Mouse (Mus musculus) embryo, embryonic 9.5 days (tissue): Measurements from ENCODE around the gene Cbx2.

Experiments used
- DNase-seq: peaks from one replicate; pipeline ENCODE4 v3.0.0-alpha.2; 2017; ENCODE audit errors: extremely low spot score

The Cbx2 gene

DNA sequence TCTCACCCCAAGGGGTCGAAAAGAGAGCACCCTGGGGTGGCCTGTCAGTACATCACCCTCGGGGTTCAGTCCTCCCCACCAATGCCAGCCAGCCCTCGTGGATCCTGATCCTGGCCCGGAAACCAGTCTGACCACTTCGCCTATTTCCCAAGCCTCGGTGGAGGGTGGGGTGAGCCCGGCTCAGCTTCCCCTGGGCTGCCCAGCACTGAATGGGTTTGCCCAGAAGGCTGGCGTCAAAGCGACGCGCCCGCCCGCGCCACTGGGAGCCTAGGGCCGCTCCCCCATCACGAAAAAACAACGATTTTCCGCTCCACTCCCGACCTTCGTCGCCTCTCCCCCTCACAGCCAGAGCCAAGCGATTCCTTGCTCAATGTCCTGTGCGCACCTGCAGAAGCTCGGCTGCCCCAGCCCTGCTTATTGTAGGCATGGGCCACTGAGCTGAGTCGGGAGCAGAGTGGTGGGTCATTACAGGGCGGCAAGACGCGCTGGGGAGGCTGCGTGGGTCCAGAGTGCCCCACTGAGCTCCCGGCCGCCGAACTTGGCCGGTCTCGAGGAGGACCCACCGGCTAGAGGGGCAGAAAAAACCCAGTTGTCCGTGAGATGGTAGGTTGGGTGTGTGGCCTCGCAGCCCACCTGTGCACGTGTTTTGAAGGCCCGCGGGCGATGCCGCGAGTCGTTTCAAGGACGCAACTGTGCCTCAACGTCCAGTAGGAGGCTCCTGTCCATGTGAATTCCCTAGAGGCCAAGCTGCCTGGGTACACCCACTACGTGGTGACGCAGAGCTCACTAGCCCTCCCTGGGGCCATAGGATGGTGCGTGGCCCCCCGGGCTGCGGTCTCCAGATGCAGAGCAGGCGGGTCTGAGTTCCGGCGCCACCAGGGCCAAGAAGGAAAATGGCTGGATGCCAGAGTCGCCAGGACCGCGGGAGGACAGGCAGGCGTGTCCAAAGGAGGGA is 35.6 kb downstream of the Cbx2 start:
- peak; percentile 33 for DNase-seq

DNA sequence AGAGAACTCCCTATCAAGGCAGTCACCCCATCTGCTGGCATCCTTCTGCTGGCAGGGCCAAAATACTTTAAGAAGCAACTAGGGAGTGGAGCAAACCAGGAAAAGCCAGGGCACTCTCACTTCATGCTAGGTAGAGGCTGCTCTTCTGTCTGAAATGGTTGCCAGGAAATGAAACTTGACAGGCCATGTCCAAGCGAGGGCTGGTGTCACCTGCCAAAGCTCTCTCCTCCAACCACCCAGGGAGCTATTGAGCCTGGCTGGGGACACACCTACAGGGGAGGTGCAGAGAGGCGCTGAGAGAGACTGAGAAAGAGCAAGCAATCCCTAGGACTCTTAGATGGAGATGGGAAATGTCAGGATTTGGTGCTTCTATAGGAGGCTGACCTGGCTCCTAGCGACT is 36.5 kb downstream of the Cbx2 start:
- DNase-seq = no peak

DNA sequence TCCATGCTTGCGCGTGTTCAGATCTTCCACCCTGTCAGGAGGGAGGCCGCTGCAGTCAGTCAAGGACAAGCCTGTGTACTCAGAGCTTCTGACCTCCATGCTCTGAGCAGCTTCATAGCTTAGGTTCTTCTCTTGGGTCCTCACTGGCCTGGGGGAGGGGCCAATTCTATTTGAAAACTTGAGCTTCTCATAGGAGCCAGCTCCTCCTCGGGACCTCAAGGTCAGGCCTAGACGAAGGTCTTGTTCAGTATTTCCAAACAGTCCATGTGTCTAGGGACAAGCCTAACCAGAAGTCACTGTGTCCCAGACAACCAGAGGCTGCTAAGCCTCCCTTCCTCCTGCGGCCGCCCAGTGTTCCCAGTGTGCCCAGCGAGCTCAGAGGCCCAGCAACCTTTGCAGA is 44.1 kb downstream of the Cbx2 start:
- DNase-seq = no peak

DNA sequence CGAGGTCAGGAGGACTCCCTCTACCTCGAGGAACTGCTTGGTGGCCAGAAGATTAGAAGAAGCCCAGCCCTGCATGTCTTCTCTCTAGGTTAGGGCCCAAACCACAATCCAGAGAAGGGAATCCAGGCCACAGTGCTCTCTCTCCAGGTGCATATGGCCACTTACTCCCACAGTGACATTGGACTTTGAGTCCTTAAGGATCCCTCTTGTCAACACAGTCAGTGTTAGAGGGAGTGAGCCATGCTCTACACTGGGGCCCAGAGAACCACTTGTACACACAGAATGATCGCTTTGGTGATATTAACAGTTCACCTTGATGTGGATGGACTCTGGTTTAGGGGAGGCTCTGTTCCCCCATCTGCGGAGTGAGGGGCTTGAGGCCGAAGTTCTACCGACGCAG is 49.5 kb downstream of the Cbx2 start:
- no peak for DNase-seq

DNA sequence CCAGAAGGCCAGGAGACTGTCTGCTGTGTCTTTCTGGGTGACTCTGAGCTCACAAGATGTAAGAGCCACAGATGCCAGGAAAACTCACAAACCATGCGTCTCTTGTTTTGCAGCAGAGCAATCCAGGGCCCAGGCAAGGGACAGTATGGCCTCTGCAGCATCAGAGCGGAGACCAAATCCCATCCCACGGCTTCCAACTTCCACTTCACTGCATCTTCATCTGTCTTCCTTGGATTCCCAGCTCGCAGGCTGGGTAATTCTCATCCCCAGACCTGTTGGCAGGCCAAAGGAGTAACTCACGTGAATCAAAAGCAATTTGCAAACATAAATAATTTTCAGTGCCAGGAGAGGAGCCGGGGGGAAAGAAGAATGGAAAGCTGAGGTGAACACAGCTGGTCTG is 50.2 kb downstream of the Cbx2 start:
- DNase-seq = no peak

DNA sequence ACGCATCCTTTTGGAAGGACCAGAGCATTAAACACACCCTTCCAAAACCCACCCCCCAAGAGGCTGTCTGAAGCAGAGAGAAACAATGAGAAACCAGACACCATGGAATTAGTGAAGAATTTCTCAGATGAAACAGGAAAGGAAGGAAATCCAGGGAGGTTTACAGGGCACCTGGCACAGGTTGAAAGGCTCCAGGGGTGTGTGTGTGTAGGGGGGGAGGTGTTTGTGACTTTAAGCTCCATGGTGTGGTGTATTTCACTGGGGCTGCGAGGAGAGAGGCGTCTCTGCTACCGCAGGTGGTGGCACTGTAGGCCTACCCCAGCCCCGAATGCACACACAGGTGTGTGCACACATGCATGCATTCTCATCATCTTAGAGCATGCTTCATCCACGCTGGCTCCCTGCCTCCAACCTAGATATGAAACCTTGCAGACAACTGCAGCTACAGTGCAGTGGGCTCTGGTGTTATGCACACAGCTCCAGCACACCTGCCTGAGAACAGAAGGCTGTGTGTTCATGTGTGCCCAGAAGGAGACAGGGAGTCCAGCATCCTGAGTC is 51.2 kb downstream of the Cbx2 start:
- DNase-seq = no peak

DNA sequence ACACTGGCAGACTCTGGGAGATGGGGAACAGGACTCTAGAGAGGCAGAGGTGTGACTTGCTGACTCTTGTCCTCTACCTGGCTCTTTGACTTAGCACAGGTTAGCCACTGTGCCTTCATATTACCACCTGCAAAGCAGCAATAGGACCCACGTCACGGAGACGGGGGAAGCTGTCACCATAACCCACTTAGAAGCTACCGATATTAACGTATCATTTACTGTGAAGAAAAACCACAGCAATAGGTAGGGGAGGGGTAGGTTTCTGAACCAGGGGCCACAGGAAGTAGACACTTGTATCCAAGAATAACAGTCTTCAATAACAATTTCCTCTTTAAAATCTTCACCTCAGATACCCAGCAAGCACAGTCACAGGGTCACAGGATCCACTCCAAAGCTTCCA is 53.0 kb downstream of the Cbx2 start:
- DNase-seq = no peak

DNA sequence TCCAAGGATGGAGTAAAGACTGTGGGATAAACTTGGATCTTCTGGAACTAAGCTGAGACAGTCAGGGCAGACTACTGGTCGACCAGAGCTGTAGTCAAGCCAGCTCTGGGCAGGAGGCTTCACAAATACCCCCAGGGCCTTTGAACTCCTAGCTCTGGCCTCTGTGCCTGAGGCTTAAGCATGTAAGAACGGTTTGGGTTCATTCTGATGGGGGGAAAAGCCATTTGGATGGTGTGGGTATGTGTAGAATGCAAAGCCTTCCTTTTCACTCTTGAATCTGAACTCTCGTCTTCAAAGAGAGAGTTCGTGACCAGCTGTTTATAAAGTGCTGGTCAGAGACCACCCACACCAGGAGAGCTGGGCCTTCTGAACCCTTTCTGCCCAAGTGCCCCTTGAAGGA is 55.0 kb downstream of the Cbx2 start:
- no peak for DNase-seq

DNA sequence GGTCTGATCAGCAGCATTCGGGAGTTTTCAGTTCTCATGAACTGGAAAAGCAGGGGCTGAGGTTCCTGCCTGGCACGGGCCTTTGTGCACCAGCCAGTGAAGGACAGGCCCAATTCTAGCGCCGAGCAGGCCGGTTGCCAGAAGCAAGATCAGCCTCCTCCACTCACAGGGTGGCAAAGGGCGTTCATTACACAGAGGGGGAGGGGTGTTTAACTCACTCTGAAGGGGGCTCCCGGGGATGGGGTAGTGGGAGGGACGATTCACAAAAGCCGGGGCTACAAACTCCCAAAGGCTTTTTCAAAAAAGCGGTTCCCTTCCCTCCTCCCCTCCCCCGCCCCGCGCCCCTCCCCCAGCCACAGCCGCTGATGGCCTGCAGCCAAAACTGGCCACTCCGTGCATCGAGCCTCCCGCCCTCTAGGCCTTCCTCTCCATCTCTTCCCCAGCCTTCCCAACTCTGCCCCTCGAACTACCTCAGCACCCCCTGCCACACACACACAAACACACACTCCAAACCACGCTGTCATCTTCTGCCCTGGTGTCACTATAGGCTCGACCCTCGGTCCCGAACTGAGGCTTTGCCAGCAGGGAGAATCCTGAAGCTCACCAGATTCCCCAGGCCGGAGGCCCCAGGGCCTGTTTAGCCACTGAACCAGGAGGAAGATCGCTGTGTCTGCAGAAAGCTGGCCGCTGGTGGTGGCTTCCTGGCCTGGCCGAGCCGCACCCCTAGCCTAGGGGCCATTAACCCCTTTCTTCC is 56.1 kb downstream of the Cbx2 start:
- DNase-seq = peak; percentile 44

DNA sequence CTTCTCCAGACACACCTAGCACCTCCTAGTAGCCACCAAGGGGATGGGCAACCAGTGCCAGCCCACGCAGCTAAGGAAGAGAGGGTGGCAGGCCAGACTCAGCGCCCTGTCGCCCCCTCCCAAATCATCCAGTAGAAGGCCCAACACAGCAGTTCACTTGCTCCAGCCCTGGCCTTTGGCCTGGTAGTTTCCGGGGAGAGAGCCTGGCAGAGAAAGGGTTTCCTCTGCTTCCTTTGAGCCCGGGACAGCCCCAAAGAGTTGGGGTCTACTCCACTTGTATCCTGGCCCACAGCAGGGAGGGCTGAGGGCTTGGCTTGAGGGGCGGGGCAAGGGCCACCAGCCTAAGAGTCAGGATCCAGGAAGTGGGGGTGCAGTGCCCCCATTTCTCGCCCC is 56.7 kb downstream of the Cbx2 start:
- no peak for DNase-seq

DNA sequence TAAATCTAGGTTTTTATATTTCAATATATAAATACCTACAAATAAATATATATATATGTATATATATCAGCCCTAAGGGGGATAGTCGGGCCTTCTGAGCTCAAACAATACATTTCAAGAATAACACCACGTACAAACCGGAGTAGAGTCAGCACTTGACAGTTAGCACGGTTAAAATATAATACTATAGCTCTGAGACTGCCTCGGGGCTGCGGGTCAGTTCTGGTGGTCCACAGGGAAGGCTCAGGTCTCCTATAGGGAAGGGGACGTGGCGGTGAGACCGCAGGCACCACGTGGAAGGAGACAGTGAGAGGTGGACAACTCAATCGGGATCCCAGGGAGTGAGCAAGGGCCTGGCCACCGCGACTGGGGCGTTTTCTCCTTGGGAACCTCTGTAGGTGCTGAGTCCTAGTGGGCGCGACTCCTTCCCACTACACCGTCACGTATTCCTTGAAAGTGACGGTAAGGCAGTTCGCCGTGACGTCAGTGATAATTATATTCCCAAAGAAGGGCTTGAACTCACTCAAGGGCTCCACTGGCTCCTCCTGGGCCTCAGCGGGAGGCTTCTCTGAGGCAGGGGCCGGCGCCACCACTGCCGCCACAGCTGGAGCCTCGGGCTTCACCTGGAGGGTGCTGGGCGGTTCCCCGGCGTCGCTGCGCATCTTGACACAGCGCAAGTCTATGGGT is 57.8 kb downstream of the Cbx2 start:
- peak; percentile 15 for DNase-seq
